8 mouse cellular contexts compared by ENCODE assay signal in genomic region chr1:24972681-24973080, GRCm38 (mm10).
"Had no signal": no experiment of that assay in that cellular context is flagged by ENCODE, and none has a peak within 500 bp of the region (broad histone marks: within the 10 kb centered on the region; RNA-seq: fewer than 3 reads in every experiment).

No protein-coding gene starts in this region.

- DNase-seq: kidney, adult 8-10 months; layer of hippocampus, postnatal 36 days; liver; lung, adult 18-20 months; lung, postnatal 36 days; midbrain, embryonic 14.5 days; thymus, adult 18-20 months; thymus, postnatal 36 days had no signal
